Mouse (Mus musculus) c-Kit-positive CD71-negative TER-119-negative erythroid progenitor cells, embryonic 14.5 days (primary cell): ENCODE measurements around the gene Rsrc2.

Experiments
- DNase-seq: peaks from one replicate; pipeline ENCODE4 v3.0.0-alpha.2; 2013; ENCODE audit warnings: low read depth

Gene Rsrc2

GRCm38 (mm10) chr5:123696244-123696643 lies 53.0 kb downstream of the Rsrc2 start:
- DNase-seq = no peak

- DNase-seq = no peak
These were observed 54.7 kb downstream of the Rsrc2 start for GRCm38 (mm10) chr5:123694468-123694867.

GRCm38 (mm10) chr5:123684221-123685144 lies 64.7 kb downstream of the Rsrc2 start, which contains the start of gene Clip1:
TSS of gene Clip1 (minus strand) at chr5:123684618.
- DNase-seq = no peak

GRCm38 (mm10) chr5:123683377-123684220 lies 65.6 kb downstream of the Rsrc2 start:
- DNase-seq = no peak

GRCm38 (mm10) chr5:123683043-123683376 lies 66.2 kb downstream of the Rsrc2 start:
- no peak for DNase-seq

- no peak for DNase-seq
These were observed 66.8 kb downstream of the Rsrc2 start for GRCm38 (mm10) chr5:123682372-123682771.

GRCm38 (mm10) chr5:123679546-123680263 lies 69.5 kb downstream of the Rsrc2 start:
- no peak for DNase-seq

GRCm38 (mm10) chr5:123679106-123679505 lies 70.1 kb downstream of the Rsrc2 start:
- no peak for DNase-seq
